Mouse (Mus musculus): Measurements from ENCODE around the gene Rsbn1. TPM values are rescaled to one million over a fixed set of nuclear protein-coding genes. Genes with fewer than 3 reads are reported as not detected.
A peak's percentile ranks its signal among the peaks of the same experiment; 100 is the strongest.

Rsbn1 gene
- polyA plus RNA-seq, 1 experiment from 2014 or later = 18.6 TPM

GRCm38 (mm10) chr3:103913451-103913961, 414 bp upstream of the Rsbn1 start:
- Histone ChIP-seq H3K27ac (peak overlapping the region; percentile 87), H3K4me1 (peaks cover 11% of the 10 kb centered on the region), H3K27me3 (no peaks in the 10 kb centered on the region), H3K9ac (peak overlapping the region; percentile 93; the same call in 1 of the 2 replicates), H3K4me3 (peak overlapping the region; percentile 97), H3K9me3 (no peaks in the 10 kb centered on the region), H3K4me2 (replicated peaks) (peak overlapping the region; percentile 65), H3K36me3 (no peaks in the 10 kb centered on the region)
- ATAC-seq (ENCODE audit: insufficient number of reproducible peaks, insufficient read depth, low FRiP score, low TSS enrichment) = no peak
- 10% methylated on average over 11 of the region's 11 CpGs for WGBS

DNA sequence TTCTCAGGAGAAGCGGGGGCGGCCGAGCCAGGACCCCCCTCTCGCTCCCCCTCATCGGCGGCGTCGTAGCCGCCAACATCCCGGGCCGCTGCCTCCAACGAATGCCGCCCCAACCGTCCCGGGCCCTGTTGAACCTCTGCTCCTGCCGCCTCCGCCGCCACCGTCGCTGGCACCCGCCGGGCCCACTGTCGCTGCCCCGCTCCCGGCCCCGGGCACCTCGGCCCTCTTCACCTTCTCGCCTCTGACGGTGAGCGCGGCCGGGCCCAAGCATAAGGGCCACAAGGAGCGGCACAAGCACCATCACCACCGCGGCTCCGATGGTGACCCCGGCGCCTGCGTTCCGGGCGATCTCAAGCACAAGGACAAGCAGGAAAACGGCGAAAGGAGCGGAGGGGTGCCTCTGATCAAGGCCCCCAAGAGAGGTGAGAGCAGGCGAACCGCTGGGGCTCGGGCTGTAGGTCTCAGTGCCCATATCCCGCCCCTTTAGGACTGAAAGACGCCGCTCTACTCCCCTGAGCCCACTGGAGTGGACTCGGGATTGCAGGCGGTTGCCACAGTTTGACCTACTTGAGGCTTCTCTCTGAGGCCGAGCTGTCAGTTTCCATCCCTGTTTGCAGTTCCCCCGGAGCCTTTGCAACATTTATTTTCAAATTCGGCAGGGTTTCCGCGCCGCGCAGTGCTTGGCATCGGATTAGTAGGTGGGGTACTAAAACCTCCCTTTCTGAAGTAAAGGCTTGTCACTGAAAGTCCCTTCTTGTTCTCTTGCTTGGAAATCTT, 1.0 kb downstream of the Rsbn1 start:
- peak overlapping the region; percentile 93 for H3K9ac ChIP-seq
- peak; percentile 37 for ATAC-seq (ENCODE audit: insufficient number of reproducible peaks, insufficient read depth, low FRiP score, low TSS enrichment)
- peak overlapping the region; percentile 87 for H3K27ac ChIP-seq
- H3K4me3 ChIP-seq = peak overlapping the region; percentile 97
- no peaks in the 10 kb centered on the region for H3K9me3 ChIP-seq
- H3K36me3 ChIP-seq = no peaks in the 10 kb centered on the region
- peaks cover 11% of the 10 kb centered on the region for H3K4me1 ChIP-seq
- H3K4me2 ChIP-seq (replicated peaks) = peak overlapping the region; percentile 65
- WGBS = under 1% methylated on average over 59 of the region's 60 CpGs
- no peaks in the 10 kb centered on the region for H3K27me3 ChIP-seq

GRCm38 (mm10) chr3:103915509-103915896, 1.6 kb downstream of the Rsbn1 start:
- ATAC-seq (ENCODE audit: insufficient number of reproducible peaks, insufficient read depth, low FRiP score, low TSS enrichment) = no peak
- no peaks in the 10 kb centered on the region for H3K27me3 ChIP-seq
- H3K4me2 ChIP-seq (replicated peaks) = peak overlapping the region; percentile 65
- H3K36me3 ChIP-seq = no peaks in the 10 kb centered on the region
- peaks cover 11% of the 10 kb centered on the region for H3K4me1 ChIP-seq
- H3K9ac ChIP-seq = peak overlapping the region; percentile 93
- peak overlapping the region; percentile 97 for H3K4me3 ChIP-seq
- no peak overlapping the region for H3K27ac ChIP-seq
- 6% methylated on average over 7 of the region's 7 CpGs for WGBS
- no peaks in the 10 kb centered on the region for H3K9me3 ChIP-seq

DNA sequence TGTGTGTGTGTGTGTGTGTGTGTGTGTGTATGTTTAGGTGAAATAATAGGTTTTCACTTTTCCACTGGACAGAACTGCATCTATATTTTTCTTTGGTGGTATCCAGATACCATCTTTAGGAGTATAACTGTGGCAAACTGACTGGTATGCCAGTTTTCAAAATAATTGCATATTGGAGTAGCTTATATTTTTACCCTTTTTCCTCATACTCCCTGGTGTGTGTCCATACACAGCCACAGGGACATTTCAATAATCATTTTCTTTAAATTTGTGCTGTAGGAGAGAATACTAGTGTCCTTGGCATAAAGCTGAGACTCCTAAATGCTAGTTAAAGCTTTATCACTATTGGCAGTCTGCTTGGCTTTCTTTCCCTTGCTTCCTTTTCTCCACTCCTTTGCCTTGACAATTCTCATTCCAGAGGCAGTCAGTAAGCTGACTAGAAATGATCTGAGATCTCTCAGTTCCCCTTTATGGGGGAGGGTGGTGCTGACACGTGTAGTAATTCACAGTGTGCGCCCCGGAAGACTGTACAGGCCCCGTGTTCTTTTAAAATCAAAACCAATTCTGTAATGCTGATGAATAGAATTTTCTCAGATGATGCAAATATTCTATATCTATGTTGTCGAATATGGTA, 2.4 kb downstream of the Rsbn1 start:
- Histone ChIP-seq H3K9ac (peak overlapping the region; percentile 15; the same call in 1 of the 2 replicates), H3K4me1 (peaks cover 11% of the 10 kb centered on the region), H3K27me3 (no peaks in the 10 kb centered on the region), H3K4me3 (peak overlapping the region; percentile 97), H3K27ac (no peak overlapping the region), H3K36me3 (no peaks in the 10 kb centered on the region), H3K4me2 (replicated peaks) (peak overlapping the region; percentile 65), H3K9me3 (no peaks in the 10 kb centered on the region)
- WGBS = 52% methylated on average over 5 of the region's 5 CpGs
- no peak for ATAC-seq (ENCODE audit: insufficient number of reproducible peaks, insufficient read depth, low FRiP score, low TSS enrichment)

DNA sequence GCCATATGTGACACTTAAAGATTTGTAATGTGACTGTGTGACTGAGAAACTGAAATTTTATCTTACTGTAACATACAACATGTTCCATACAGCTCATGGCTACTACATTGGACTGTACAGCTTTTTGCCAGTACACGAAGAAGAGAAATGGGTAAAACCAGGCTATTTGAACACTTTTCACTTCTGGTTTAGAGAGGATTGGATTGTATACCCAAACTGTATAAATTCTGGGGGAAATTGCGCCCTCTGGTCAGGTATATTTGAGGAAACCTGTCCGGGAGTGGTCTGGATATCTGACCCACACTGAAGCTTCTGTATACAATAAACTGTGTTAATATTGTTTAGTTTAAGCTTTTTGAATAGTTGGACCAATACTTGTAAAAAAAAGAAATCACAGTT, 2.9 kb downstream of the Rsbn1 start:
- no peak for ATAC-seq (ENCODE audit: insufficient number of reproducible peaks, insufficient read depth, low FRiP score, low TSS enrichment)
- 62% methylated on average over 3 of the region's 3 CpGs for WGBS
- Histone ChIP-seq H3K9me3 (no peaks in the 10 kb centered on the region), H3K4me2 (replicated peaks) (peak overlapping the region; percentile 65), H3K9ac (peak overlapping the region; percentile 15; the same call in 1 of the 2 replicates), H3K27ac (no peak overlapping the region), H3K27me3 (no peaks in the 10 kb centered on the region), H3K36me3 (no peaks in the 10 kb centered on the region), H3K4me3 (peak overlapping the region; percentile 97), H3K4me1 (peaks cover 11% of the 10 kb centered on the region)

DNA sequence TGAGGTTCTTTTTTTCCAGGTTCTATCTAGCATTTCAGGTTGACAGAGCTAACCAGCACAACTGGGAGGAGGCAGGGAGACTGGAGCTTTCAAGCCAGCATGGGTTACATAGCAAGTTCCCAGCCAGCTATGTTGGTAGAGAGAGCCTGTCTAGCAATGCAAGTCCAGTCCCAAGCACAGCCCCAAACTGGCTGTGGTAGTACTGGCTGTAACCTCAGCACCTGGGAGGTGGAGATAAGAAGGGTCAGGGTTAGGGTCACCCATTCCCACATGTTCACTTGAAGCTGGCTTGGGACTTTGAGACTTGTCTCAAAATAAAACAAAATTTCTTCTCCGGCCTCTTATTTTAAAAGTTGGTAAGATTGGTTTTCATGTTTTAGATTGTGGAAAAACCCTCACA, 6.2 kb downstream of the Rsbn1 start:
- peaks cover 20% of the 10 kb centered on the region for H3K4me1 ChIP-seq
- ATAC-seq (ENCODE audit: insufficient number of reproducible peaks, insufficient read depth, low FRiP score, low TSS enrichment) = no peak
- no peak overlapping the region for H3K27ac ChIP-seq
- no peaks in the 10 kb centered on the region for H3K27me3 ChIP-seq
- 88% methylated on average over 1 of the region's 1 CpGs for WGBS
- no peaks in the 10 kb centered on the region for H3K36me3 ChIP-seq
- H3K9me3 ChIP-seq = no peaks in the 10 kb centered on the region
- H3K4me3 ChIP-seq = no peak overlapping the region
- H3K9ac ChIP-seq = no peak overlapping the region
- H3K4me2 ChIP-seq (replicated peaks) = no peak overlapping the region

DNA sequence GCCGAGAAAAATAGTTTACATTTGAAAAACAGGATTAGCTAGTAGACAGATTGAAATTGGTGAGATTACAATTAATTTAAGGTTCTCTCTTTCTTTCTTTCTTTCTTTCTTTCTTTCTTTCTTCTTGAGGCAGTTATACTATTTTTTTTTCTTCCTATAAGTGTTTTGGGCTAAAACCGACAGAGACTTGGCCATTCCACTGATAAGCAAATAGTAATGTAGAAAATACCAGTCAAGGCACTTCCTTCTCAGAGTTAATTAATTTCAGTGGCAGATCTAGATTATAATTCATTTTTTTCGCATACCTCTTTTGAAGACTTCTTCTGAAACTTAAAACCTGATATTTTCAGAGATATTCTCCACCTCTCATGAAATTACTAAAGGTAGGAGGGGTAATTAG, 11.4 kb downstream of the Rsbn1 start:
- Histone ChIP-seq H3K27me3 (no peaks in the 10 kb centered on the region), H3K4me2 (replicated peaks) (no peak overlapping the region), H3K9me3 (no peaks in the 10 kb centered on the region), H3K27ac (no peak overlapping the region), H3K9ac (no peak overlapping the region), H3K36me3 (no peaks in the 10 kb centered on the region), H3K4me1 (peaks cover 9% of the 10 kb centered on the region; the same call in 1 of the 2 replicates), H3K4me3 (no peak overlapping the region)
- 78% methylated on average over 3 of the region's 3 CpGs for WGBS
- ATAC-seq (ENCODE audit: insufficient number of reproducible peaks, insufficient read depth, low FRiP score, low TSS enrichment) = no peak

DNA sequence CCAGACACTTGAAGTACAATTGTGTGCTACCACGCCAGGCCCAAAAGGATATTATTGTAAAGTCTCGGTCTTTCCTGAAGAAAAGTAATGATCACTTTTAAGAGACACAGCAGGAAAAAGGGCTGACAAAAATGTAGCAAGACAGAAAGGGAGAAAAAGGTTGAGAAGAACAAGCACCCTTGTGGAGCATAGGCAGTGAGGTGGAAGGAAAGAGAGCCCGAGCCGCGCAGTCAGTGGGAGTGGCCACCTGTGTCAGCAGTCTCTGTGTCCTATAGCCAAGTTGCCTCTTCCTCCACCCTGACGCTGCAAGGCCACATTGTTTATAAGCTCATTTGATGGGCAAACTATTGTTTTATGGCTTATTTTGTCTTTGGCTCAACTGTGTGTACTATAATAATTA, 13.6 kb downstream of the Rsbn1 start:
- ATAC-seq (ENCODE audit: insufficient number of reproducible peaks, insufficient read depth, low FRiP score, low TSS enrichment) = no peak
- H3K4me3 ChIP-seq = no peak overlapping the region
- H3K27me3 ChIP-seq = no peaks in the 10 kb centered on the region
- no peak overlapping the region for H3K9ac ChIP-seq
- no peaks in the 10 kb centered on the region for H3K9me3 ChIP-seq
- H3K4me1 ChIP-seq = 0 out of 2 replicates have a peak, but pooled peaks cover 4% of the 10 kb centered on the region
- H3K36me3 ChIP-seq = peaks cover 10% of the 10 kb centered on the region; the same call in 1 of the 2 replicates
- no peak overlapping the region for H3K27ac ChIP-seq
- H3K4me2 ChIP-seq (replicated peaks) = no peak overlapping the region
- WGBS = 69% methylated on average over 6 of the region's 6 CpGs

- H3K9me3 ChIP-seq = no peaks in the 10 kb centered on the region
- H3K4me2 ChIP-seq (replicated peaks) = no peak overlapping the region
- no peak overlapping the region for H3K9ac ChIP-seq
- H3K4me3 ChIP-seq = no peak overlapping the region
- H3K36me3 ChIP-seq = no peaks in the 10 kb centered on the region
- ATAC-seq (ENCODE audit: insufficient number of reproducible peaks, insufficient read depth, low FRiP score, low TSS enrichment) = no peak
- WGBS = 71% methylated on average over 1 of the region's 1 CpGs
- H3K4me1 ChIP-seq = no peaks in the 10 kb centered on the region
- H3K27ac ChIP-seq = no peak overlapping the region
- no peaks in the 10 kb centered on the region for H3K27me3 ChIP-seq
Observed at GRCm38 (mm10) chr3:103944794-103945562, 31.1 kb downstream of the Rsbn1 start.

- Histone ChIP-seq H3K36me3 (no peaks in the 10 kb centered on the region), H3K9ac (no peak overlapping the region), H3K4me1 (no peaks in the 10 kb centered on the region), H3K4me2 (replicated peaks) (no peak overlapping the region), H3K27ac (no peak overlapping the region), H3K27me3 (no peaks in the 10 kb centered on the region), H3K4me3 (no peak overlapping the region), H3K9me3 (no peaks in the 10 kb centered on the region)
- WGBS = 89% methylated on average over 7 of the region's 7 CpGs
- no peak for ATAC-seq (ENCODE audit: insufficient number of reproducible peaks, insufficient read depth, low FRiP score, low TSS enrichment)
Observed at GRCm38 (mm10) chr3:103948666-103949065, 34.7 kb downstream of the Rsbn1 start.

DNA sequence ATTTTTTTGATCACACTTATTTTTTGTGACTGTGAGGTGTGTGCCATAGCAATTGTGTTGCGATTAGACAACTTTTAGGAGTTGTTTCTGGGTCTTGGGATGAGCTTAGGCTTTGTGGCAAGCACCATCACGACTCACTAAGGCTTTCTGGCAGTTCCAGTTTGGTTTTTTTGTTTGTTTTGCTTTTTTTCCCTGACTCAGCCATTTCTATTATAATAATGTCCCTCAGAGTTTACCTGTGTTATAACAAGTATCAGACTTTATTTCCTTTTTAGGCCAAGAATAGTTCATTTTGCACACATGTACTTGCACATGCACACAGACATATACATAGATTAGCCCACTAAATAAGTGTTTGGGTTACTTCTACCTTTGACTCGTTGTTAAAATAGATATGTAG, 46.7 kb downstream of the Rsbn1 start:
- Histone ChIP-seq H3K27me3 (no peaks in the 10 kb centered on the region), H3K4me3 (no peak overlapping the region), H3K9ac (no peak overlapping the region), H3K4me2 (replicated peaks) (no peak overlapping the region), H3K9me3 (no peaks in the 10 kb centered on the region), H3K27ac (no peak overlapping the region), H3K36me3 (peaks cover 9% of the 10 kb centered on the region), H3K4me1 (no peaks in the 10 kb centered on the region)
- no peak for ATAC-seq (ENCODE audit: insufficient number of reproducible peaks, insufficient read depth, low FRiP score, low TSS enrichment)
- WGBS = 88% methylated on average over 3 of the region's 3 CpGs
